Mouse (Mus musculus): ENCODE measurements at regions not wholly inside any gene's neighbourhood (a gene's known extent, or its start where the extent isn't known, plus 50 kb on each side); places are given as distances from the start of the nearest gene placed in this dataset.

DNA sequence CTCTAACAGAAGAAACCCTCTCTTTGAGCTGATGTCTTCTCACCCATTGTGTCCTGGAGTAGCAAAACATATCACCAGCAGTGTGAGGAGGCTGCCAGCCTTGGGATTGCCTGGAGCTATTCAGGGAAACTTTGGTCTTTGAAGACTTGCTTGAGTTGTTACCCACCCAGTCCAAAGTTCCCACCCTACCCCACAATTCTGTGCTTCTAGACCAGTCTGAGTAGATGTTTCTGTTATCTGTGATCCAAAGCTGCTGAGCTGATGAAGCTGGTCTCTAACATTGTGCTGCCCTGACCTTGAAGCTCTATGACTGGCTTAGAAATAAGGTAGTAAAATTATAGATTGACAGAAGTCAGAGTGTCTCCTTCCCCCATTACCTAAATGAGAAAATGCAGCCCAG, 443.8 kb upstream of the Kdm8 start:
- in situ Hi-C loops (cut with MseI, MboI): no loop called here

DNA sequence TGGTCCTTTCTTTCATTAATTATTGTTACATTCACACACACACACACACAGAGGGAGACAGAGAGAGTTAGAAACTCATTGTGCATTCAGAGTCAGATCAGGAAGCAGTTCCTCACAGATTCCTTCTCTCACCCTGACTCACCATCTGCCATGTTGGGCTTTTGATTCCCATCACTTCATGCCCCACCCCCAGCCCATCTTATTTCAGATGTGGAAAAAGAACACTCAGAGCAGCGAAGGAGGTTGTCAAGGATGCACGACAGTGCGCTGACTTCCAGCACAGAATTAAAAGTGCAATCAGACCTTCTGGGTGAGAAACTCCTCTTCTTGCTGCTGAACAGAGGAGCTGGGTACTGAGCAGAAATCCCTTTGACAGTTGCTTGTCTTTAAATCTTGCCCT, 438.8 kb upstream of the Kdm8 start:
- in situ Hi-C loops (cut with MseI, MboI): no loop called here

DNA sequence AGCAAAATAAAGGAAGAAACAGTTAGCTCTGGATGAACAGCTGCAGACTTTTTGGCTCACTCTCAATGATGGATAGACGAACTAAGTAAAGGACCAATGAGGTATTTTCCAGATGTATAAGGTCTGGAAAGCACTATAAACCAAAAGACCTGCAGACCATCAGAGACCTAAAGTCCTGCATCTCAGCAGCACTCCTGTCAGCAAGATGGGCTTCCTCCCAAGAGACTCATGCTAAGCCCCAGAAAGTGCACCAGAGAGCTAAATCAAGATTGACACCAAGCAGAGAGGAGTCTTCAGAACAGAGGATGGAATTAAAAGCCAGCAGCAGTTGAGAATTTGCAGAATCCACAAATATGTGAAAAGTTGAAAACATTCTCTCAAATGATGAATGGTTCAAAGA, 425.2 kb upstream of the Kdm8 start:
- in situ Hi-C loops (cut with MseI, MboI): no loop called here

DNA sequence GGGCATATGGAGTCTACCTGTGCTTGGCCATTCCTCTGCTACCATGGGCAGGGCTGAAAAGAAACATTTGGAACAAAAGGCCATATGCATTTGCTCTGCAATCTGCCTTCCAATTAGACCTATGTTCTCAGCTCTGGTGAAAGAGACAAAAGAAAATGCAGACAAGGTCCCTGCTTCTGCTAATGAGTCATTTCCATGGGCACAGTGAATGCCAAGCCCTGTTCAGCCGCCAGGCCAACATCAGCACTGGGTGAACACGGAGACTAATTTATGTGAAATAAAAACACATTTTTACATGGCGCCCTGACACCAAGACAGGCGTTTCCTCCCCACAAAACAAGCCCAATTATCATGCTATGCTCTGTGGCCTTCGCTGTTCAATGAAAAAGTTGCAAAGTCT, 419.5 kb upstream of the Kdm8 start:
- in situ Hi-C loops (cut with MseI, MboI): no loop called here

DNA sequence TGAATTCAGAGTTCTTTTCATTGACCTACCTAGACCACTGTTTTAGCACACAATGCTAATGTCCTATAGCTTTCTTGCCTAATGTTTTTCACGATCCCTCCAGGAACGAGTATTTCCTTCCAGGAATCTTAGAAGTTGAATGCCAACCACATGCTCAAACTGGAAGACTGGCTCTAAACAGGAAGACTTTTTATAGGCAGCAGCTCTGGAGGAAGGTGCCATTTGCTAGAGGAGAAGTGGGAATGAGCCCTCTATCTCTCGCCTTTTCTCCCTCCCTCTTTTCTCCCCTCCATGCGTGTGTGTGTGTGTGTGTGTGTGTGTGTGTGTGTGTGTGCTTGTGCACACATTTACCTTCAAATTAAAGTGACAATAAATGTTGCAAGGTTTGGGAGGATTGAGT, 410.7 kb upstream of the Kdm8 start:
- in situ Hi-C loops (cut with MseI, MboI): no loop called here

DNA sequence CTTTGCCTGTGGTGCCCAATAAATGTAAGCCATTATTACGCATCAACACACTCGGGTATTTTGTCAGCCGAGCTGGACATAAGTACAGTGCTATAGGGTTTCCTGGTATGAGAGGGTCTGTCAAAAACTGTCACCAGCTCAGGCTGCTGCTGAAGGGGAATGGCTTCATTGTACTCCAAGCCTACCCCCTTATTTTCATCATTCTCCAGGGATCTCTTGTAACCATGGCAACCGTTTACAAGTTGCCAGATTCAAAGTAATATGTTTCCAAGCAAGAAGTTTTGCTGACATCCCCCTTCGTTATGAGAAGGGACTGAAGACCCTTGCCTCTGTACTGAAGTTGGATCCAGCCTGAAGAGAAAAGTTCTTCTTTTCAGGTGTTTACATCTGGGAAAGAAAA, 410.3 kb upstream of the Kdm8 start:
- in situ Hi-C loops (cut with MseI, MboI): no loop called here

DNA sequence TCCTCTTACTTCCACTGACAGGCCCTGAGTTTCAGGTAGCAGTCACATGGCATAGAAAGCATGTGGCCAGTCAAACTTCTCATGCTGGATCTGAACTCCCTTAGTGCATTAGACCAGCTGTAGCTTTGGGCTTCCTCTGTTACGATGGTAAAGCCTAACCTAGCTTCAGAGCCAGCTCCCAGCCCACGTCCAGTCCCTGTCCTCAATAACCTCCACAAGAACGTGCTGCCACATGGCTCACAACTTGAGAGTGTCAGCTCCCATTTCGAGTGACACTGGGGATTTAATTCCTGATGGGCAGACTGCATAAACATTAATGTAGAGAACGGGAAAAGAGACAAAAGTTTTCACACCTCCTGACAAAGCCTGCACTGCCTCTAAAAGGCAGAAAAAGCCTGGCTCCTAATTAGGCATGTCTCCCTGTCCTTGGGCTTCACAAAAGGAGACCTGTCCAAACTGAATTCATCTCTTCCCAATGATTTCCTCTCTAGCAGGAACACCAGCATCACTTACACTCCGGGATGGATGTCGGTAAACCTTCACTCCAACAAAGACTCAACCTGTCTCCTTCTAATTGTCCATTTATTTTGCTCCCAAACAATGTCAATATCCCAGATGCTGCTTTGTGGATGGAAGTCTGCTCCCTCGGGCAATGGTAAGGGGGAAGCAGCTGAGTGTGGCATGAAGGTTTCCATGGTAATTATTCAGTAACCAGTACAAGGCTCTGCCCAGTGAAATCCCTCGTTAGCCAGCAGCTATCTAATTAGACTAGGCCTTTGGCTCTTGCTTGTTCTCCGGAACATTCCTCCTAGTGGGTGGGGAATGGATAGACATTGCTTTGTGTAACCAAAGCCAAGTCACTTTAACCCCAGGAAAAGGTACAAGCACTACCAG, 408.1 kb upstream of the Kdm8 start:
- in situ Hi-C loops (cut with MseI, MboI): no loop called here

DNA sequence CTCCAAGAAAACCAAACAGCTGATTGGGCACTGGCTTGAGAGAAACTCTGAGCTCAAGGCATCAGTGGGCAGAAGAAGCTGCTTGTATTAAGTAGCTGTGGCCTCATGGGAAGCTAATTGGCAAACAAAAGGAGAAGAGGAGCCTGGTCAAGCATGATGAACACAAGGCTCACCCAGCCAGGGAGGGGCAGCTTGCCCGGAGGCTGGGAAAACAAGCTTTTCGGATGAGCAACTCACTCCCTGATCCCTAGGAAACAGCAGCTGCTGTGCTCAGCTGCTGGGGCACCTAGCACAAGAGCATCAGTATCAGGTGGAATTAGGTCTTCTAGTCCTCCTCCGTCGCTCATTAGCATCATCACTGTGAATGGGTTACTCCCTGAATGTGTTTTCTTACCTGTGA, 405.6 kb upstream of the Kdm8 start:
- in situ Hi-C loops (cut with MseI, MboI): no loop called here

DNA sequence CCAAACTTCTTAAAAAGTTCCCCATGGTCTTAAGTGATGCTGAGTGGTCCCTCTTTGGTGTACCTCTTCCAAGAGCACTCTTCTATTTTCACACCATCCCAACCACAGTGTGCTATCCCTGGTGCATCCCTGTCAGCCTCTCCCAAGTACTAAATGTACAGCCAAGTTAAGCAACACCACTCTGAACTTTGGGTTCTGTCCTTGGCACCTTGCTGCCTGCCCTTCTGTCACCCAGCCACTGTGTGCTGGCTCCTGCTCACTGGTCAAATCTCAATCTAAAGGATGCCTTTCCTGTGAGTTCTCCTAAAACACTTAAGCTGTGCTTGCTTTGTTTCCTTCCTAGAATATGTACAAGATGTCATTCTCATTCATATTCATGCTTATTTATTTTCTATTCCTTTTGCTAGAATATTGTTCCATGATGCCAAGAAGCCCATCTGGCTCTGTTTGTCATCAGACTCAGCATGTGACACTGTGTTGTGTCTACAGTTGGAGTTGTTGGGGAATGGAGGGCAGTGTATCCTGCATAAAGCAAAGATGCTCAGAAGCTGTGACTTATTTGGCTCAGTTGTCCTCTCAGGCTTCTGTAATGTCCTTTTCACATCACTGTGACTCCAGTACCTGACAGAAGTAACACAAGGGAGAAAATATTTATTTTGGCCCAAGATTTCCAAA, 388.4 kb upstream of the Kdm8 start:
- in situ Hi-C loops (cut with MseI, MboI): no loop called here

DNA sequence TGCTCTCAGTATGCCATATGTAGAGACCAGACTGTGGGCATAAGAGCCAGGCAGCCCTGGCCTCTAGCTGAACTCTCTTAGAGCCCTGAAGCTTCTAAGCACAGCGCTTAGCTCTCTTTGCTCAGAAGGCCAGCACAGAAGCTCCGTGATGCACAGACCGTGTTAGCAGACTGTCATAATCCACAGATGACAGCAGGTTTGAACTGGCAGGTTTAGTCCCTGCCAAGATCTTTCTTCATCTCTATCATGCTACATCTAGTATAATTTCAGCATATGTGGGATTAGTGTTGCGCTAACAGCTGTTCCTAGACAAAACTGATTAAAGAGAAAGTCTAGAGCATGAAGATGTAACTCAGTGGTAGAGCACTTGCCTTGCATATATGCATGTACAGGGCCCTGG, 342.0 kb upstream of the Kdm8 start:
- in situ Hi-C loops (cut with MseI, MboI): no loop called here

DNA sequence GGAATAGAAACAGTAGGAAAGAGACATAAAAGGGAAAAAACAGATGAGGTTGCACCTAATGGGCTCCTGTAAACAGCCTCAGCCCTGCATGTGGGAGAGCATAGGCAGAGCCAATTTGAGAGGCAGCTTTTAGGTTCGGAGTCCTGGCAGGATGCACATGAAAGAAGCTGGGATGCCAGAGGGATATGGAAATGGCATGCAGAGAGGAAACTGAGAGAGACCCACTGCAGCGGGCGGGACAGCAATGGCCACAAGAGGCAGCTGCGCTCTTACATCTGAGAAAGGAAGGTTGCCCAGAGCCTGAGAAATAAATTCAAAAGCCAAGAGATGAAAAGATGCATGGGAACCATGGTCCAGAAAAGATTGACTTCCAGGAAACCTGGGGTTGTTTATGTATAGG, 340.5 kb upstream of the Kdm8 start:
- in situ Hi-C loops (cut with MseI, MboI): no loop called here

DNA sequence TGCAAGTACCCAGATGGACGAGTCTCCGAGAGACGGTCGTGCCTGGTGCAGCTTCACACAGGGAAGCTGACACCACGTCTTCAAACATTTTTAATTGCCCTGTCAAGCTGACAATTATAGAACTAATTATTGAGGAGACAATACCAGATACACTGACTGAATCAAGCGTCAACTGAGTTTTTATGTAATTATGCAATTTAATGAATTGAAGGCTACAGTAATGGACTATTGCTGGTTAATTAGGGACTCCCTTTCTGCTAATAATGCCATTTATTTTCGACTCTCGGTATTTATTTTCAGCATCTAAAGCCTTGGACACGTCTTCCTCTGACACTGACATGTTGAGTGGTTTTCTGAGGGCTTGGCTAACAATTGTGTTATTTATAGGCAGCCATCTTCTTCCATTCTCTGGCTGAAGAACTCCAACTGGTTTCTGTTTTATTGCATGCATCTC, 331.6 kb upstream of the Kdm8 start:
- in situ Hi-C loops (cut with MseI, MboI): no loop called here

DNA sequence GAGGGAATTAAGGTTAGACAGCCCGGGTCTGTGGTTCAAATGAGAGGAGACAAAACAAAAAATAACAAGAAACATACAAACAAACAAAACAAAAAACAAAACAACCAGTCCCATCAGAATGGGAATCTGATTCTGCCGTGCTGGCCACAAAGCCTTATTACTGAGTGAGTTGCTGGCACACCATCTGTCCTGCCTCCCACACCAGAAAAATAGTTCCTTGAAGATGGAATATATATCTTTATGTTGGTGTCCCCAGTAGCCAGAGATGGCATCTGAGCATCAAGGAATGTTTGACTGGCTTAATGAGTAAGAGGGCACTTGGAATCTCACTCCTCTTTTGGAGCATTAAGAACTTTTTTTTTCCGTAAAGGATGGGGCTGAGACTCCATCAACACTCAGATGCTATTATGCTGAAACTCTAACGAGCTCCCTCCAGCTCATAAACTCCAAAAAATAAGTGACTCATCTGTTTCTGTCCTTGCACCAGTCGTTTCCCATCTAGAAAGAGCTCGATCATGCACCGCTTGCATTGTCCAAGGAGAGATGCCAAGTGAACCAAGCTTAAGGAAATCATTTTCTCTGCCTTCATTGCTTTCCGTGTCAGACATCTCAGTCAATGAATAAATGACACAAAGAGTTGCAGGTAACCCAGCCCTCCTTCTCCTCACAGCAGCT, 329.0 kb upstream of the Kdm8 start:
- in situ Hi-C loops (cut with MseI, MboI): no loop called here

DNA sequence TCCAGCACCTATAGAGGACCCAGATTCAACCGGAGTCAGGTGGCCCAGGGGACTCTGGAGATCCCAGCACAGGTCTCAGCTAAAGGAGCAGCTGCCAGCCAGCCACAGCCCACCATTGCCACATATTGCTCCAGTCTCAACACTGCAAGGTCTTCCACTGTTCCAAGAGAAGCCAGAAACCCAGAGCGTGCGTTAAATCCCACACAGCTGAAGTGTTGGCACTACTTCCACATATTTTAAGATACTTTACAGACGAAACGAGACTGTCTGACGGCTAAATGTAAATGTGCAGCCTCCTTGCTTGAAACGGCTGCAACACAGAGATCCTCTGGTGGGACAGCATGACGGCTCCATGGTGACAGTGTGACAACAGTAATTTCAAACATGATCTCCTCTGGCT, 327.3 kb upstream of the Kdm8 start:
- in situ Hi-C loops (cut with MseI, MboI): no loop called here

DNA sequence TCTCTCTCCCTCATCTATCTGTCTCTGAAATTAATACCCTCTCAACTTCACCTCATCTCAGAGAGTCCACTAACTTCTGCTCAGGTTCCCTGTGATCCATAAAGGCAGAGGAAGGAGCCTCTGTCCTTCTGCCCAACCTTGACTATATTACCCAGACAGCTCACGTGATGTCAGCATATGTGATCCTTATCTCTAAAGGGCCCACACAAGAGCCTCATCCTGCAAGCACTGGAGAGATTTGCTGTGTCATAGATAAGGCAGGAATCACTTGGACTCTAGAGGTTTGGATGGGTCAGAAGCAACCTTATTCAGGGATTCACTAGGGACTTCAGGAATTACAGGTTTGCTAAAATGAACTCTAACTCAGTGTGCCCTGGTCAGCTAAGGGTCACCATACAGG, 315.3 kb upstream of the Kdm8 start:
- in situ Hi-C loops (cut with MseI, MboI): no loop called here

DNA sequence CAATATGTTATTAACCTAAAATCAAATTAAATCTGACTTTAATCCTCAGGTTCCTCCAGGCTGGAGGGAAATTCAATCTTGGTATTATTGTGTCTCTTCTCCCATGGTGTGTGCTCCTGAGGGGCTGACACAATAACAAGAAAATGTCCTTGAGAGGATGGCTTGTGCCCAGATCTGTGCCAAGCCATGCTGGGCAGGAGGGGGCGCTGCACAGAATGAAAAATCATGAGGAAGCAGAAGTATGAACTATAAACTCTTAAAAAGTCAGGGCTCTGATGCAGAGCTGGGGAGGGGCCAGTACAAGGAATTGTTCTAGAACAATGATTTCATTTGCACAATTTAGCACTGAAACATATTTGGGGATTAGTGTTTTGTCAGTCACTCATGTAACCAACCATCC, 312.5 kb upstream of the Kdm8 start:
- in situ Hi-C loops (cut with MseI, MboI): no loop called here

DNA sequence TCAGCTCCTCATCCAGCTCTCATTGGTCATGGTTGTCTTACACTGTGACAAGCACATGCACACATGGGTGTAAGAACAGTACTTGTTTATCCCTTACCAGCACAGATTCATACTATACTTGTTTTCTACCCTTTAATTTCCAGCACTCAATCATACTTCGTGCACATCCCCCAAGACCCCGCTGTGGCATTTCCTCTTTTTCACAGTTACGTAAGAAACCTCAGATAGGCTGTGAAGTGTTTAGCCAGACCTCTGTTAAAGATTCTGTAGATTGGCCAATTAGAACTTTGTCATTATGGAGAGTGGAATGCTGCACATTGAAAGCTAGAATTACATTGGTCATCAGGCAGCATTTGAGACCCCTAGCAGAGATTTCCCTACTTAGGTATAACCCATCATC, 305.9 kb upstream of the Kdm8 start:
- in situ Hi-C loops (cut with MseI, MboI): no loop called here

DNA sequence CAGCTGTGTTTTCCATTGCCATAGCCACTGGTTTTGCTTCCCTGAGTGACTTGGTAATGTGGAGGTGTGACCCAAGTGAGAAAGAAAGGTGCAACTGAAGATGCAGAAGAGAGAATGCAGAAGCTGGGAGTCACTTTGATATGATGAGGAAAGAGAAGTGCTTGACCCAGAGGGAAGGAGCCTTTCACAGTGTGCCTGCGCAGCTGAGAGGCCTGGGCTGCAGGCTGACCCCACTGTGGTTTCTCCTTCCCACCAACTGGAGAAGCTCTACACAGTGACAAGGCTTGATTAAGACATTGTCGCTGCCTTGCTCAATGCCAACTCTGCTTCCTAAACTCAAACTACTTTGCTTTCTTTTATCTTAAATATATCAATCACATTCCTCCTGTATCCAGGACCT, 305.3 kb upstream of the Kdm8 start:
- in situ Hi-C loops (cut with MseI, MboI): no loop called here

DNA sequence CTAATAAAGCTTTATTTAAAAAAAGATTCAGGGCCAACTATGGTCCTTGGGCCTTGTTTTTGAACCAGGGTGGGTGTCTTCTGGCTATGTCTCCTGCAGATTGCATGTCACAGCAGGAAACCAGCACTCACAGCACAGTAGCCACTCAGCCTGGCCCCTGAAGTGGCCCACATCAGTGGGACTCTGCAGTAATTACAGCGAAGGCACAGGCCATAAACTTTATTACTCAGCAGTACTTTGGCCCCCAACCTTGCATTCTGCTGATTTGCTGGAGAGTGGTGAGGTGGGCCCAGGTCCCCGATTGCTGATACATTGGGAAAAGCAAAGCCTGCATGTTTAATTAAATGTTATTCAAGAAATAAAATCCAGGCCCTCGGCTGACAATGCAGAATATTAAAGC, 303.6 kb upstream of the Kdm8 start:
- in situ Hi-C loops (cut with MseI, MboI): no loop called here

DNA sequence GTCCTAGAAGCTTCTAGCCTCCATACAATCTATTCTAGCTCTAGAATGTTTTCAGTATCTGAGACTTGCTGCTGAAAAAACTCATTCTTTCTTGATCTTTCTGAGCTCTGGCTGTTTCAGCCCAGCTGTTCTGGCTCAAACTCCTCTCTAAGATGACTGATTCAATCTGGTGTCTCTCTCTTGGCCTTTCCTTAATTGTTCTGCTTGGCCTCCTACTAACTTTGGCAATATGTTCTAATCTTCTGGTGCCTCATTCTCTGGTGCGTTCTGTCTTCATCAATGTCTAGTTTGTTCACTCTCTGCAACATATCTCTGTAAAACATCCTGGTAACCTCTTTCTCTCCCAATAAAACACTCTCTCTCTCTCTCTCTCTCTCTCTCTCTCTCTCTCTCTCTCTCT, 302.6 kb upstream of the Kdm8 start:
- in situ Hi-C loops (cut with MseI, MboI): no loop called here

DNA sequence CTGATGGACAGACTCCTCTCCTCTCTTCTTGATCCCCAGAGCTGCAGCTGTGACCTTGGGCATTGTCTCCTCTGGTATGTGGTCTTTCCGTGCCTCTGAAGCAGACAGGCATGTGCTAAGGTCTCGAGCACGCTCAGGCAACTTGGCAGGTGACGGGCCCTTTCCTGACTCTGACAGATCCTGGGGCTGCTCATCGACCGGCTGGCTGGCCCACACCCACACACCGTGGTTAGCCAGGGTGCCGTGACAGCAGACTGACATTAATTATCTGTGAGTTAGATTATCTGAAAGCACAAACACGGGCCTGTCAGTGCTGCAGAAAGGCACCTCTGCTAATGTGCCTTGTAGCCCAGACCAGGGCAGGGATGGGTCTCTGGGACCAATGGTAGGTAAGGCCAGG, 298.5 kb upstream of the Kdm8 start:
- in situ Hi-C loops (cut with MseI, MboI): no loop called here

DNA sequence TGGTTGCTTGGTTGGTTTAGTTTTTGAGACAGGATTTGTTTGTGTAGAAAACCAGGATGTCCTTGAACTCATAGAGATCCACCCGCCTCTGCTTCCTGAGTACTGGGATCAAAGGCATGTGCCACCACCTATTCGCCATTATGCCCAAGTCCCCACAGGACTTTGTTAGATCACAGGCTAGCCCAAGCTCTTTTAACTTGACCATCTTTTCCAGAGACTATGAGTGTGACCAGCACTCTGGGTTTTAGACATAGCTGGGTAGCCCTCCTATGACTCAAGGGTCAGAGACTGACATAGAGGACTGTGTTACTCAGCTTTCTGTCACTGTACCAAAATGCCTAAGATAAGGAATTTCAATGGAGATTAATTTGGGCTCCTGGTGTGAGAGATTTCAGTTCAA, 295.3 kb upstream of the Kdm8 start:
- in situ Hi-C loops (cut with MseI, MboI): no loop called here

DNA sequence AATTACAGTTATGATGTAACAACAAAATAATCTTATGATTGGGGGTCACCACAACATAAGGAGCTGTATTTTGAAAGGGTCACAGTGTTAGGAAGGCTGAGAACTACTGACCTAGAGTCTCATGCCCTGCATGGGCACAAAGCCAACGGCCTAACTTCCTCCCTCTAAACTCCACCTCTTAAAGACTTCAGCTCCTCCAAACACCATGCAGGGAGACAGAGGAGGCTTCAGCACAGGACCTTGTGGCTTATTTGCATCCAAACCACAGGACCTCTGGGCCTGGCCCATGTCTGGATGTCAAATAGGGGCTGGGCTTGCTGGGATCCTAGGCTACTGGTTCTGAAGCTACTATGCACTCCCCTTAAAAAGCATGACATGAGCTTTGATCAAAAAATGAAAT, 294.7 kb upstream of the Kdm8 start:
- in situ Hi-C loops (cut with MseI, MboI): no loop called here

All from mouse trophoblast stem cell (cell line).